Mouse (Mus musculus) MEL (cell line): ENCODE measurements at regions not wholly inside any gene's neighbourhood (a gene's known extent, or its start where the extent isn't known, plus 50 kb on each side); places are given as distances from the start of the nearest gene placed in this dataset.

Source experiments
- DNase-seq: peaks from one replicate; pipeline ENCODE4 v3.0.0; 2011; ENCODE audit warnings: low read depth, low spot score
- H3K27ac ChIP-seq: 2 replicates; pipeline ENCODE4 v1.5.1; 2012; ENCODE audit warnings: low read depth, mild to moderate bottlenecking, control low read depth, low read length, moderate library complexity; ENCODE audit not compliant: control insufficient read depth
- H3K27me3 ChIP-seq, 2 experiments: fragments of 150-350 bp in 1 of 2; sonication (generic) in 1 of 2; 2 replicates each; pipeline ENCODE4 v1.6.1; 2012; ENCODE audit warnings: low read length in 2 of 2, mild to moderate bottlenecking in 2 of 2, improper control_type of control experiment in 1 of 2, moderate library complexity in 1 of 2; ENCODE audit not compliant: insufficient read depth in 2 of 2, control insufficient read depth in 1 of 2
- H3K36me3 ChIP-seq, 2 experiments: 2 replicates each; pipeline ENCODE4 v1.6.1; 2012 to 2014; ENCODE audit warnings: low read length in 2 of 2, improper control_type of control experiment in 1 of 2, inconsistent platforms in 1 of 2, mild to moderate bottlenecking in 1 of 2; ENCODE audit not compliant: insufficient read depth in 2 of 2, control insufficient read depth in 1 of 2
- H3K4me1 ChIP-seq, 2 experiments: fragments of 150-350 bp in 1 of 2; sonication (generic) in 1 of 2; 2 replicates each; pipeline ENCODE4 v1.6.1; 2012; ENCODE audit warnings: low read length in 2 of 2, improper control_type of control experiment in 1 of 2, mild to moderate bottlenecking in 1 of 2; ENCODE audit not compliant: insufficient read depth in 2 of 2, control insufficient read depth in 1 of 2
- H3K4me3 ChIP-seq, 2 experiments: fragments of 150-350 bp in 1 of 2; sonication (generic) in 1 of 2; 2 replicates each; pipeline ENCODE4 v1.5.1; 2012; ENCODE audit warnings: low read depth in 2 of 2, low read length in 2 of 2, mild to moderate bottlenecking in 2 of 2, moderate library complexity in 2 of 2, control low read depth in 1 of 2, improper control_type of control experiment in 1 of 2; ENCODE audit not compliant: control insufficient read depth in 1 of 2, insufficient read depth in 1 of 2
- H3K79me2 ChIP-seq: 2 replicates; pipeline ENCODE4 v1.6.1; 2012; ENCODE audit warnings: mild to moderate bottlenecking, low read length, moderate library complexity; ENCODE audit not compliant: control insufficient read depth, poor library complexity, insufficient read depth
- H3K9ac ChIP-seq: 2 replicates; pipeline ENCODE4 v1.6.1; 2012; ENCODE audit warnings: low read depth, mild to moderate bottlenecking, control low read depth, low read length, moderate library complexity; ENCODE audit not compliant: control insufficient read depth, poor library complexity, severe bottlenecking
- H3K9me3 ChIP-seq: fragments of 150-350 bp; sonication (generic); replicated peaks from 2 replicates; pipeline ENCODE4 v1.6.1; 2012; ENCODE audit warnings: mild to moderate bottlenecking, low read length, improper control_type of control experiment, moderate library complexity; ENCODE audit not compliant: insufficient read depth
- E2F4 ChIP-seq: IDR thresholded peaks from 2 replicates; pipeline ENCODE4 v1.6.1; 2011; ENCODE audit warnings: low read depth, low read length, improper control_type of control experiment, borderline replicate concordance
- EP300 ChIP-seq, 2 experiments: IDR thresholded peaks; 2 replicates each; pipeline ENCODE4 v1.6.1; 2011; ENCODE audit warnings: improper control_type of control experiment in 2 of 2, low read length in 2 of 2, low read depth in 1 of 2, mild to moderate bottlenecking in 1 of 2
- ETS1 ChIP-seq: IDR thresholded peaks from 2 replicates; pipeline ENCODE4 v1.6.1; 2012; ENCODE audit warnings: low read depth, mild to moderate bottlenecking, inconsistent platforms, low read length, improper control_type of control experiment, moderate library complexity
- GATA1 ChIP-seq: IDR thresholded peaks from 2 replicates; pipeline ENCODE4 v1.6.1; 2011; ENCODE audit warnings: low read depth, low read length, improper control_type of control experiment
- KAT2A ChIP-seq: conservative IDR thresholded peaks from 2 replicates; pipeline ENCODE4 v1.6.1; 2012; ENCODE audit warnings: low read depth, low read length, improper control_type of control experiment, inconsistent platforms
- MAFK ChIP-seq: IDR thresholded peaks from 2 replicates; pipeline ENCODE4 v1.6.1; 2011; ENCODE audit warnings: low read depth, mild to moderate bottlenecking, low read length, improper control_type of control experiment, borderline replicate concordance
- MEF2A ChIP-seq: IDR thresholded peaks from 2 replicates; pipeline ENCODE4 v1.6.1; 2014; ENCODE audit warnings: low read depth, mild to moderate bottlenecking, inconsistent platforms, low read length, improper control_type of control experiment; ENCODE audit not compliant: poor library complexity, insufficient replicate concordance, severe bottlenecking; ENCODE audit errors: extremely low read depth
- MYB ChIP-seq: IDR thresholded peaks from 2 replicates; pipeline ENCODE4 v1.6.1; 2011; ENCODE audit warnings: mild to moderate bottlenecking, low read depth, low read length, improper control_type of control experiment
- MYC ChIP-seq: IDR thresholded peaks from 2 replicates; pipeline ENCODE4 v1.6.1; 2011; ENCODE audit warnings: low read depth, mild to moderate bottlenecking, low read length, improper control_type of control experiment, moderate library complexity
- NELFE ChIP-seq: IDR thresholded peaks from 2 replicates; pipeline ENCODE4 v1.6.1; 2011; ENCODE audit warnings: low read depth, low read length, improper control_type of control experiment
- POLR2A ChIP-seq, 2 experiments: IDR thresholded peaks; 2 replicates each; pipeline ENCODE4 v1.6.1; 2011 to 2012; ENCODE audit warnings: low read length in 2 of 2, mild to moderate bottlenecking in 2 of 2, control low read depth in 1 of 2, improper control_type of control experiment in 1 of 2, low read depth in 1 of 2, moderate library complexity in 1 of 2; ENCODE audit not compliant: control insufficient read depth in 1 of 2, insufficient read depth in 1 of 2, poor library complexity in 1 of 2
- POLR2AphosphoS2 ChIP-seq: IDR thresholded peaks from 2 replicates; pipeline ENCODE4 v1.6.1; 2011; ENCODE audit warnings: low read length, improper control_type of control experiment
- POLR2AphosphoS5 ChIP-seq: IDR thresholded peaks from 2 replicates; pipeline ENCODE4 v1.6.1; 2012; ENCODE audit warnings: low read depth, borderline replicate concordance, mild to moderate bottlenecking, inconsistent platforms, low read length, moderate library complexity, mixed read lengths
- RCOR1 ChIP-seq: IDR thresholded peaks from 2 replicates; pipeline ENCODE4 v1.6.1; 2012; ENCODE audit warnings: low read depth, mild to moderate bottlenecking, inconsistent platforms, low read length, improper control_type of control experiment
- SIN3A ChIP-seq: IDR thresholded peaks from 2 replicates; pipeline ENCODE4 v1.6.1; 2012; ENCODE audit warnings: low read length, improper control_type of control experiment, inconsistent platforms
- SMC3 ChIP-seq: IDR thresholded peaks from 2 replicates; pipeline ENCODE4 v1.6.1; 2011; ENCODE audit warnings: low read depth, low read length, improper control_type of control experiment
- TBP ChIP-seq: IDR thresholded peaks from 2 replicates; pipeline ENCODE4 v1.8.0; 2011; ENCODE audit warnings: low read depth, low read length, improper control_type of control experiment
- TCF12 ChIP-seq: IDR thresholded peaks from 2 replicates; pipeline ENCODE4 v1.6.1; 2014; ENCODE audit warnings: low read depth, mild to moderate bottlenecking, inconsistent platforms, low read length, improper control_type of control experiment, moderate library complexity
- UBTF ChIP-seq: IDR thresholded peaks from 2 replicates; pipeline ENCODE4 v1.6.1; 2012; ENCODE audit warnings: low read depth, mild to moderate bottlenecking, inconsistent platforms, low read length, improper control_type of control experiment, moderate library complexity, borderline replicate concordance; ENCODE audit not compliant: insufficient read depth
- USF2 ChIP-seq, 2 experiments: IDR thresholded peaks; 2 replicates each; pipeline ENCODE4 v1.6.1; 2011 to 2012; ENCODE audit warnings: improper control_type of control experiment in 2 of 2, low read length in 2 of 2, borderline replicate concordance in 1 of 2, inconsistent platforms in 1 of 2, low read depth in 1 of 2, mild to moderate bottlenecking in 1 of 2; ENCODE audit not compliant: insufficient read depth in 1 of 2
- ZC3H11A ChIP-seq: IDR thresholded peaks from 2 replicates; pipeline ENCODE4 v1.6.1; 2012; ENCODE audit warnings: low read depth, mild to moderate bottlenecking, inconsistent platforms, low read length, improper control_type of control experiment
- ZMIZ1 ChIP-seq: IDR thresholded peaks from 2 replicates; pipeline ENCODE4 v1.6.1; 2012; ENCODE audit warnings: low read depth, mild to moderate bottlenecking, inconsistent platforms, low read length, improper control_type of control experiment, moderate library complexity
- ZNF384 ChIP-seq: IDR thresholded peaks from 2 replicates; pipeline ENCODE4 v1.6.1; 2012; ENCODE audit warnings: low read depth, mild to moderate bottlenecking, inconsistent platforms, low read length, improper control_type of control experiment

- DNase-seq, result no peak
- H3K79me2 ChIP-seq, result no peaks in the 10 kb centered on the region
- H3K4me1 ChIP-seq, result no peaks in the 10 kb centered on the region
- TF ChIP-seq KAT2A (no peak), GATA1 (no peak), EP300 (IDR thresholded peaks at IDR 0.05; ENCODE audit: low read depth in 1 of 2, low read length in 2 of 2) (no peak), RCOR1 (no peak), NELFE (no peak), MYB (no peak), MEF2A (no peak), ZMIZ1 (no peak), TCF12 (no peak), USF2 (IDR thresholded peaks at IDR 0.05; ENCODE audit: borderline replicate concordance in 1 of 2, insufficient read depth in 1 of 2, low read depth in 1 of 2, low read length in 2 of 2) (no peak), POLR2A (IDR thresholded peaks at IDR 0.05; ENCODE audit: control insufficient read depth in 1 of 2, insufficient read depth in 1 of 2, low read depth in 1 of 2, low read length in 2 of 2, poor library complexity in 1 of 2) (no peak), POLR2AphosphoS5 (no peak), E2F4 (no peak)
- no peak overlapping the region for H3K4me3 ChIP-seq
- H3K9ac ChIP-seq, result no peak overlapping the region
- H3K36me3 ChIP-seq, result no peaks in the 10 kb centered on the region
- H3K27ac ChIP-seq, result no peak overlapping the region
- no peaks in the 10 kb centered on the region for H3K9me3 ChIP-seq
- H3K27me3 ChIP-seq, result no peaks in the 10 kb centered on the region
These were observed 417.3 kb upstream of the Id4 start for GRCm38 (mm10) chr13:47843541-47844267.

DNA sequence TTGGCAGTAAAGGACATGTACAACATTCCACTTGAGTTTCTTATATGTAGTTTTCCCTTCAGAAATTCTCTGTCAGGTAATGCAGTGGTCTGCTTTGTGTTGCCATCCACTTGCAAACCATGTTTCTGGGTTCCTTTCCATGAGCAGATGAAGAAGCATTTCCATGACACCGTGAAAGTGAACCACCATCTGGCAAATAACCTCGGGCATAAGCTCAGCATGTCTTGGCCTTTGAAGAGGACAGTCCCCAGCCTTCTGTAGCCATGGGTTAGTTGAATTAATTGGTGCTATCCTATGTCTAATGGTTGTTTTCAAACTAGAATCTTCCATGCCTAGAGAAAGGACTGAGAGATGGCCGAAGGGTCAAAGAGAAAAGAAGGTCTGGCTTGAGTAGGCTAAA, 414.3 kb upstream of the Id4 start:
- Histone ChIP-seq H3K9ac (no peak overlapping the region), H3K9me3 (no peaks in the 10 kb centered on the region), H3K4me3 (no peak overlapping the region), H3K79me2 (no peaks in the 10 kb centered on the region), H3K27ac (no peak overlapping the region), H3K36me3 (no peaks in the 10 kb centered on the region), H3K4me1 (no peaks in the 10 kb centered on the region), H3K27me3 (no peaks in the 10 kb centered on the region)
- no peak for DNase-seq
- TF ChIP-seq TCF12, result no peak
- TF ChIP-seq ZNF384, result no peak
- TF ChIP-seq ETS1, result no peak
- TF ChIP-seq MYC, result no peak
- no peak for TF ChIP-seq MEF2A
- no peak for TF ChIP-seq RCOR1
- TF ChIP-seq MAFK, result no peak
- no peak for TF ChIP-seq UBTF
- TF ChIP-seq USF2 (IDR thresholded peaks at IDR 0.05; ENCODE audit: borderline replicate concordance in 1 of 2, insufficient read depth in 1 of 2, low read depth in 1 of 2, low read length in 2 of 2), result no peak
- no peak for TF ChIP-seq POLR2AphosphoS2
- no peak for TF ChIP-seq TBP
- no peak for TF ChIP-seq POLR2A (IDR thresholded peaks at IDR 0.05; ENCODE audit: control insufficient read depth in 1 of 2, insufficient read depth in 1 of 2, low read depth in 1 of 2, low read length in 2 of 2, poor library complexity in 1 of 2)
- TF ChIP-seq KAT2A, result no peak
- no peak for TF ChIP-seq ZC3H11A
- TF ChIP-seq SIN3A, result no peak
- TF ChIP-seq SMC3, result no peak
- TF ChIP-seq, all 39 proteins: peak for 0
